Mouse (Mus musculus): Measurements from ENCODE around the gene Htr2a. TPM values are rescaled to one million over a fixed set of nuclear protein-coding genes. Genes with fewer than 3 reads are reported as not detected.

The Htr2a gene
- polyA plus RNA-seq (2012; rRNA removed): 2.4 and 2.8 TPM in 2 replicates

GRCm38 (mm10) chr14:74640819-74641381, at the start of gene Htr2a:
Gene Htr2a (plus strand): TSS chr14:74640840.
- no peak for DNase-seq
- H3K27ac ChIP-seq (ENCODE audit: insufficient read depth, low read length): no peak within 1 kb of the TSS
- H3K4me1 ChIP-seq (ENCODE audit: control insufficient read depth, insufficient read depth, low read length): peaks cover 6% of the 10 kb centered on the region; the same call in 1 of the 2 replicates
- H3K27me3 ChIP-seq (ENCODE audit: control insufficient read depth, insufficient read depth, low read length): no peaks in the 10 kb centered on the region; the same call in 1 of the 2 replicates
- peak within 1 kb of the TSS; percentile 15 for H3K4me3 ChIP-seq (replicated peaks; ENCODE audit: insufficient read depth, low read depth, low read length)
- TF ChIP-seq POLR2A (IDR thresholded peaks at IDR 0.05; ENCODE audit: borderline replicate concordance, insufficient read depth, low read length) (no peak), CTCF (IDR thresholded peaks at IDR 0.05; ENCODE audit: borderline replicate concordance, insufficient read depth, low read depth, low read length) (no peak)
- under 1% methylated on average over 20 of the region's 20 CpGs for WGBS

DNA sequence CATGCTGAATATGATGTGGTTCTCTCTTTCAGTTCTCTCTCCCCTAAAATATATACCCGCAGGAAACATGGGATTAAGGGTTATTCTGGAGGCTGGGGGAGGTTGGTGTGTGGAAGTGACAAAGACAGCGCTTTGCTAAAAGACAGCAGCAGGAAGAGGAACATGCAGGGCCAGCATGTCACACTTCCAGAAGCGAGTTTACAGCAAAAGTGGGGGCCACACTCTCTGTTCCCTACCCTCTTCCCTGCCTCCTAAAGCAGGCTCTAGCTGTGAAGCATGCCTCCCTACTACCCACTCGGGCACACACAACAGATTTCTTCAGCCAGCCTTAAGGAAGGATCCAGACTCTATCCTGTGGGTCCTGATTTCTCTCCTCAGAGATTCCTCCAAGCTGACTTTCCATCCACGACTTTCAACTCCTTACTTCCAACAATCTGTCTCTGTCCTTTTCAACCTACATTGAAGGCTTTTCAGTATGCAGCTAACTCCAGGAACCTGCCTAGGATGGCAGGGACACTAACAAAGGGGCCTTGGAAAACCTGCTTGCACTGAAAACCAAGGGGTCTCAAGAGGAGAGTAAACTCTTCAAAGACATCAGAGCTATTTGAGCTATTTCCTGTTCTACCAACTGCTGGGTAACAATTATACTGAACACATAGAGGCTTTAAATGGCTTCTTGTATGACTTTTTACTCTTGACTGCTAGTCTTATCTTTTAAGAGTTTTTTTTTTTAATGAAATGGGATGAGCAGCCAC, 39.1 kb upstream of the Htr2a start:
- DNase-seq: no peak

GRCm38 (mm10) chr14:74602543-74602942, 38.1 kb upstream of the Htr2a start:
- H3K27ac ChIP-seq (ENCODE audit: insufficient read depth, low read length): no peak overlapping the region
- H3K27me3 ChIP-seq (ENCODE audit: control insufficient read depth, insufficient read depth, low read length): no peaks in the 10 kb centered on the region
- H3K4me3 ChIP-seq (replicated peaks; ENCODE audit: insufficient read depth, low read depth, low read length): no peak overlapping the region
- no peaks in the 10 kb centered on the region for H3K4me1 ChIP-seq (ENCODE audit: control insufficient read depth, insufficient read depth, low read length)
- WGBS: 46% methylated on average over 7 of the region's 7 CpGs
- peak; percentile 7 to 20 for DNase-seq
- TF ChIP-seq CTCF (IDR thresholded peaks at IDR 0.05; ENCODE audit: borderline replicate concordance, insufficient read depth, low read depth, low read length): peak; percentile 62
- no peak for TF ChIP-seq POLR2A (IDR thresholded peaks at IDR 0.05; ENCODE audit: borderline replicate concordance, insufficient read depth, low read length)

More for the DNA sequence above, 39.1 kb upstream of the Htr2a start:
- WGBS: 76% methylated on average over 5 of the region's 5 CpGs
- Histone ChIP-seq H3K4me3 (replicated peaks; ENCODE audit: insufficient read depth, low read depth, low read length) (no peak overlapping the region), H3K4me1 (ENCODE audit: control insufficient read depth, insufficient read depth, low read length) (no peaks in the 10 kb centered on the region), H3K27me3 (ENCODE audit: control insufficient read depth, insufficient read depth, low read length) (no peaks in the 10 kb centered on the region), H3K27ac (ENCODE audit: insufficient read depth, low read length) (no peak overlapping the region)
- TF ChIP-seq POLR2A (IDR thresholded peaks at IDR 0.05; ENCODE audit: borderline replicate concordance, insufficient read depth, low read length): no peak
- no peak for TF ChIP-seq CTCF (IDR thresholded peaks at IDR 0.05; ENCODE audit: borderline replicate concordance, insufficient read depth, low read depth, low read length)

- TF ChIP-seq POLR2A (IDR thresholded peaks at IDR 0.05; ENCODE audit: borderline replicate concordance, insufficient read depth, low read length) (no peak), CTCF (IDR thresholded peaks at IDR 0.05; ENCODE audit: borderline replicate concordance, insufficient read depth, low read depth, low read length) (no peak)
- no peaks in the 10 kb centered on the region for H3K27me3 ChIP-seq (ENCODE audit: control insufficient read depth, insufficient read depth, low read length)
- no peak overlapping the region for H3K27ac ChIP-seq (ENCODE audit: insufficient read depth, low read length)
- no peaks in the 10 kb centered on the region for H3K4me1 ChIP-seq (ENCODE audit: control insufficient read depth, insufficient read depth, low read length)
- no peak overlapping the region for H3K4me3 ChIP-seq (replicated peaks; ENCODE audit: insufficient read depth, low read depth, low read length)
- 90% methylated on average over 7 of the region's 7 CpGs for WGBS
- no peak for DNase-seq
Measured at GRCm38 (mm10) chr14:74603131-74603766, 37.4 kb upstream of the Htr2a start.

GRCm38 (mm10) chr14:74611326-74611725, 29.3 kb upstream of the Htr2a start:
- DNase-seq: no peak
- H3K4me3 ChIP-seq (replicated peaks; ENCODE audit: insufficient read depth, low read depth, low read length): no peak overlapping the region
- H3K27ac ChIP-seq (ENCODE audit: insufficient read depth, low read length): no peak overlapping the region
- H3K27me3 ChIP-seq (ENCODE audit: control insufficient read depth, insufficient read depth, low read length): no peaks in the 10 kb centered on the region
- 79% methylated on average over 8 of the region's 8 CpGs for WGBS
- no peaks in the 10 kb centered on the region for H3K4me1 ChIP-seq (ENCODE audit: control insufficient read depth, insufficient read depth, low read length)
- TF ChIP-seq POLR2A (IDR thresholded peaks at IDR 0.05; ENCODE audit: borderline replicate concordance, insufficient read depth, low read length) (no peak), CTCF (IDR thresholded peaks at IDR 0.05; ENCODE audit: borderline replicate concordance, insufficient read depth, low read depth, low read length) (no peak)

DNA sequence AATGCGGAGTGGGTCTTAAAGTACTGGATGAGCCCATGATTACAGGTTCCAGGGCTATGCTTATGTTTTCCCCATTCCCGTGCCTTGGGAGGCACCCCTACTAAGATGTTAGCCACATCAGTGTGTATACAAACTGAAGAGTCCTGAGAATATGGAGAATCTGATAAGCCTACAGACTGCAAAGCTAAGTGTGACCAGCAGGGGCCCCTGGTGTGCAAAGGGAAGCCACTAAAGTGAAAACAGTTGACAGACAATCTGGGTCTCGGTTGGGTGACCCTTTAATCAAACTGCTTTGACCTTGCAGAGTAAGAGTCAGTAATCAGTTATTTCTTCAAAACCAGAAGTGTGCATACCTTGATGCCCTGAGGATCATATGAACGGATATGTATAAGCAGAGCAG, 21.8 kb upstream of the Htr2a start:
- no peak overlapping the region for H3K27ac ChIP-seq (ENCODE audit: insufficient read depth, low read length)
- TF ChIP-seq CTCF (IDR thresholded peaks at IDR 0.05; ENCODE audit: borderline replicate concordance, insufficient read depth, low read depth, low read length): no peak
- no peak for TF ChIP-seq POLR2A (IDR thresholded peaks at IDR 0.05; ENCODE audit: borderline replicate concordance, insufficient read depth, low read length)
- no peaks in the 10 kb centered on the region; the same call in 1 of the 2 replicates for H3K27me3 ChIP-seq (ENCODE audit: control insufficient read depth, insufficient read depth, low read length)
- 58% methylated on average over 4 of the region's 4 CpGs for WGBS
- H3K4me3 ChIP-seq (replicated peaks; ENCODE audit: insufficient read depth, low read depth, low read length): no peak overlapping the region
- H3K4me1 ChIP-seq (ENCODE audit: control insufficient read depth, insufficient read depth, low read length): no peaks in the 10 kb centered on the region
- DNase-seq: no peak

- TF ChIP-seq POLR2A (IDR thresholded peaks at IDR 0.05; ENCODE audit: borderline replicate concordance, insufficient read depth, low read length) (no peak), CTCF (IDR thresholded peaks at IDR 0.05; ENCODE audit: borderline replicate concordance, insufficient read depth, low read depth, low read length) (no peak)
- 64% methylated on average over 4 of the region's 4 CpGs for WGBS
Measured at GRCm38 (mm10) chr14:74638071-74638470, 2.6 kb upstream of the Htr2a start.

More at GRCm38 (mm10) chr14:74638071-74638470, 2.6 kb upstream of the Htr2a start:
- no peak overlapping the region for H3K27ac ChIP-seq (ENCODE audit: insufficient read depth, low read length)
- peaks cover 6% of the 10 kb centered on the region; the same call in 1 of the 2 replicates for H3K4me1 ChIP-seq (ENCODE audit: control insufficient read depth, insufficient read depth, low read length)
- DNase-seq: peak in 1 of 2 experiments; percentile 18
- H3K4me3 ChIP-seq (replicated peaks; ENCODE audit: insufficient read depth, low read depth, low read length): no peak overlapping the region
- H3K27me3 ChIP-seq (ENCODE audit: control insufficient read depth, insufficient read depth, low read length): no peaks in the 10 kb centered on the region; the same call in 1 of the 2 replicates

Data from cerebellum, adult 2 months (tissue).